Mouse (Mus musculus) monocyte, adult 2 months (primary cell): ENCODE measurements around the gene Slc11a1.

Experiments
- DNase-seq, 2 experiments: peaks; one replicate each; pipeline ENCODE4 v3.0.0; 2022; ENCODE audit warnings: low spot score in 2 of 2, low read depth in 1 of 2

Gene Slc11a1

GRCm38 (mm10) chr1:74404206-74404605, 29.2 kb downstream of the Slc11a1 start:
- DNase-seq: no peak

DNA sequence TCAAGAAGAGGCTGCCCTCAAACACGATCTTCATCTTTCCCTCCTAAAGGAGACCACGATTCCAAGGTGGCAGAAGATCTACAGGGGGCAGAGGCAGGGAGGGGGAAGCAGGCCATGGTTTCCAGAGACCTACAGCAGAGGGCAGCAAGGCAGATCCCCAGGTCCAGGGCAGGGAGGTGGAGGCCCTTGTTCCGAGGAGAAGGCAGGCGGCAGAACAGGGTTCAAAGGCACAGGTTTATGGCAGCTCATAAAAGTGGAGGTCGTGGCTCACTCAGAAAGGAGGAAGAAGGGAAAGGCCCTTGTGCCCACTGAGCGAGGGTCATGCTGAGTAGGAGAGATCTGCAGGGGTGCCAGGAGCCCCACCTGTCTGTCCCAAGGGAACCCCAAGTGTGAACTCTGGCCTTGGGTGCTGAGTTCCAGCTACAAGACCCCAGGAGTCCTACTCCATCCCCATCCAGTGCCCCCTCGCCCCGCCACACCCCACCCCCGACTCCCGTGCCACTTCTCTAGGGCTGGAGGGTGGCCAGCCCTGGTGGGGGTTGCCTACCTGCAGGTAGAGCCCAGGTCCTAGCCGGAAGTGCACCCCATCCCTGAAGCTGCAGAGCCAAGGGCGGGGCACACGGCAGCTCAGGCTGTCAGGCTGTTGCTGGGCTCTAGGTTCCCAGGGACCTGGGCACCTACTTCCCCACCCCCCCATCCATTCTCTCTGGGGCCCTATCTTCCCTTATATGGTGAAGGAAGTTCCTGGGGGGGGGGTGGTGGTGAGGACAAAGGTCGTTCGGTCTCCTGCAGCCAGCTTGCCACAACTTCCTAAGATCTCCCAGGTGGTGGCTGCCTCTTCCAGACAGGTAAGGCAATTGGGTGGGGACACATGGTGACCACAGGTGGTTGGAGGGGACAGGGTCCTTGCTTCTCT, 33.9 kb downstream of the Slc11a1 start, which contains the start of gene Vil1:
Vil1 (plus strand) TSS at position 788 of the 916 bp plus-strand sequence.
- DNase-seq: no peak

DNA sequence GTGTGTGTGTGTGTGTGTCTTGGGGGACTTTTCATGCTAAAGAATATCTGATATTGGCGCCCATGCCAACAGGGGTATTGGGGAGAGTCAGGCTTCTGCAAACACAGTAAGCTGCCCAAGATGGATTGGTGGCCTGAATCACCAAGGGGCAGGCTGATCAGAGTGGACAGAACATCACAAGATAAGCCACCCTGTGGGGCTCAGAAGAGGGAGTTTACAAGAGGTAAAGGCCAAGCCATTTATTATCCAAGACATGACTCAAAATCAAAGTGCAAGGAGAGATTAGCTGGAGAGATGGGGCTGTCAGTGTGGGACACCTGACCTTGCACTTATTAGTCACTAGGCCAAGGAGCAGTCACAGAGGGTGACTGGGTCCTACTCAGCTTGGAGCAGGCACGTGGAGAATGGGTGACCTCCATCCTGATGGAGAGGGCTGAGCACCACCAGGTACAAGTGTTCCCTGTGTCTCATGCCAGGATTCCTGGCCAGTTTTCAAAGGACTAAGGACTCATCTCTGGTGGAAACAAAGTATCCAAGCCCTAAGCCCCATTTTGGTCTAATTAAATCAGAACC, 36.8 kb downstream of the Slc11a1 start:
- DNase-seq: no peak

GRCm38 (mm10) chr1:74412711-74413110, 37.7 kb downstream of the Slc11a1 start:
- DNase-seq: no peak

DNA sequence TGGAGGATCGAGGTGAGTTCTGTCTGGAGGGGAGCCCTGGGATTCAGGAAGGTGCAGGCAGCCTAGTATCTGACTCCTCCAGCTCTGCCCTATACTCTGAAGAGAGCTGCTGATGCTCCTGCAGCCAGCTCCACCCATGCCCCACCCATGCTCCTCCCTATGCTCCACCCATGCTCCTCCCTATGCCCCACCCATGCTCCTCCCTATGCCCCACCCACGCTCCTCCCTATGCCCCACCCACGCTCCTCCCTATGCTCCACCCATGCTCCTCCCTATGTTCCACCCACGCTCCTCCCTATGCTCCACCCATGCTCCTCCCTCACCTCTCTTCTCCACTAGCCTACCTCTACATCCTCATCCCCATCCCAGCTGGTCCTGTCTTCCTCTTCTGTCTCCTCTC, 40.1 kb downstream of the Slc11a1 start:
- DNase-seq: no peak

DNA sequence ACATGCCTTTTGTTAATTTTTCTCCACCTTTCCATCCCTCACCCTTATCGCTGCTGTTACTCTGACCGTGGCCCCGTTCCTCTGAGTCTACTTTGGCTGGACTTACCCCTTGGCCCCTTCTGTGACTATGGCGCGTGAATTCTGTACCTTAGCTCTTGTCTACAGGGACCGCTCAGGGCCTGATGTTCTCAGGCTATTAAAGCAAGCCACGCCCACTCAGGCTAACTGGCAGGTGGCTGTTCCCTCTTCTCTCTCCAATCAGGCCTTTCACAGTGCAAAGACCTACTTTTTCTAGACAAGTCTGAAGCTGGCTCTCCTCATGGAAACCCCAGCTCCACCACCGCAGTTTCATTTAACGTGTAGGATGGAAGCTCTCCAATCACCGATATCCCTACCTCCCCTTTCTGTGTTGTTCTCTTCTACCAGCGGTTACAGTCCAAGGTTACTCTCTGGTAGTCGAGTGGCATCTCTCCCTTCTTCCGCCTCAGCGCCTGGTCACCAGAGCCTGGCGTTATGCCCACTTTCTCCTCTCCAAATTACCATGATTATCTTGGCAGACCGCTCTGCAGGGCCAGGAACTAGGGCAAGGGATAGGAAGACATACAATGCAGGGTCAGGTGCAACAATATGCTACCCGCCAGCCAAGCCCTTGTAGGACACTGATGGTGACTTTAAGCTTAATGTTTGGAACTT, 43.9 kb downstream of the Slc11a1 start:
- DNase-seq: no peak

GRCm38 (mm10) chr1:74419440-74419794, 44.4 kb downstream of the Slc11a1 start:
- DNase-seq: no peak

- DNase-seq: no peak
Measured at GRCm38 (mm10) chr1:74423147-74423546, 48.2 kb downstream of the Slc11a1 start.

DNA sequence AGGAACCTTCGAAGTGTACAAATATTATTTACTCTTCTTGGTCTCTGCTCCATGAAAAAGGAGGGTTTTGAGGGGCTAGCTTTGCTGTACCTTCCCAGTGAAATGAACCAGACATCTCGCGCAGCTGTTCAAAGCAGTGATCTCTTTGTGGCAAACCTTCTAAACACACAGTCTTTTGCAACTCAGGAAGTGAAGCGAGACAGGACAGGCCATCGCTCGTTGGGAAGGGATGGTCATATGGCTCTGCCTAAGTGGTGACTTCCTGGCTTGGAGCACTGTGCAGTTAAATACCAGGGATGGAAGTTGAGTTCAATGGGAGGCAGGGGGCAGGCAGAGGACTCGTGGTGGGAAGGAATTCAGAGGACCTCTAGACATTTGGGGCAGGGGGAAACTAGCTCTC, 50.9 kb downstream of the Slc11a1 start:
- DNase-seq: no peak

- DNase-seq: no peak
Measured at GRCm38 (mm10) chr1:74433220-74433619, 58.2 kb downstream of the Slc11a1 start.

DNA sequence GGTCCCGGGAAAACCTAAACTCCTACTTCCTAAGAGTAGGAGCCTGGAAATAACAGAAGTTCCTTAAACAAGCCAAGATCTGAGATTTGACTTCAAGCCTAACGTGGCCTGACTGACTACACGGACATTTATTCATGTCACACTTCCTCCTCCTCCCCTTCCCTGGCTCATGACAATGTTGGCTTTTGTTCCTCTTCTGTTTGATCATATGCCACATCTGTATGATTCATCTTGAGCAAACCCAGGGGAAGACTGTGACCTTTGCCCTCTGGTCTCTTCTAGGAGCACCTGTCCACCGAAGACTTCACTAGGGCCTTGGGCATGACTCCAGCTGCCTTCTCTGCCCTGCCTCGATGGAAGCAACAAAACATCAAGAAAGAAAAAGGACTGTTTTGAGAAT, 59.6 kb downstream of the Slc11a1 start:
- peak; percentile 43 to 49 for DNase-seq

- peak in 1 of 2 experiments; percentile 26 for DNase-seq
Measured at GRCm38 (mm10) chr1:74435563-74435962, 60.6 kb downstream of the Slc11a1 start.
